Mouse (Mus musculus): Measurements from ENCODE around the gene Mtus2.

Gene Mtus2

DNA sequence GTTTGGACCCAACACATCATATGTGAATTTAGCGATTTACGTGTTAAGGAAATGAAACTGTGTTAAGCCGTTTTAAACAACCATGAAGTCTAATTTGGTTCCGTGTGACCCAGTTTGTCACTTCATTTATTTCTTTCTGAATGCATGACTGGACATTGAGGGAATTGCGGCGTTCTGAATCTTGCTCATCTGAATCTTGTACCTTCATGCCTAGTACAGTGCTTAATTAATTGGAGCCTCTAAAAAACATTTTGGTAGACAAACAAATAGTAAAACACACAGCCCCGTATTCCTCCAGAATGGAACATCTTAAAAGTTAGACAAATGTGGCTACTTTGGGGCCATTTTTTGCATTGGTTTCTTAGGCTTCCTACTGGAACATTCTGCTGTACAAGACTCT, 84.5 kb downstream of the Mtus2 start:
- DNase-seq (ENCODE audit: low spot score in 2 of 2), result no peak

DNA sequence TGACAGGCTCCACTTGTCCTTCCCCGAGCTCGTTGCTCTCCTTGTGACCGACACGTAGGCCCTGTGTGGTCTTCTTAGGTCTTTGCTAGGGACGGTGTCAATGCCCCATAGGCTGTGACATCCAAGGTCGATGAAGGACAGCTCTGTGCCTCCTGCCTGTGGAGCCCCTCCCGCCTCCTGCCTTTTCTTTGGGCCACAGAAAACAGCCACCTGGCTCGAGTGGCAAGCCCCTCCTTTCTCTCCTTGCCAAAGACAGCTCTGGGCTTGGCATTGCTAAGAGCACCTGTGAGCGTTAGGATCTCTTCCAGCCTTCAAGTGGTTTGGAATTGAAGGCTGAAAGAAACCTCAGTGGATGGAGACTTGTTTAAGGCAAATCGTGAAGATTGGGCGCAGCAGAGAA, 91.1 kb downstream of the Mtus2 start:
- no peak for DNase-seq (ENCODE audit: low spot score in 2 of 2)

DNA sequence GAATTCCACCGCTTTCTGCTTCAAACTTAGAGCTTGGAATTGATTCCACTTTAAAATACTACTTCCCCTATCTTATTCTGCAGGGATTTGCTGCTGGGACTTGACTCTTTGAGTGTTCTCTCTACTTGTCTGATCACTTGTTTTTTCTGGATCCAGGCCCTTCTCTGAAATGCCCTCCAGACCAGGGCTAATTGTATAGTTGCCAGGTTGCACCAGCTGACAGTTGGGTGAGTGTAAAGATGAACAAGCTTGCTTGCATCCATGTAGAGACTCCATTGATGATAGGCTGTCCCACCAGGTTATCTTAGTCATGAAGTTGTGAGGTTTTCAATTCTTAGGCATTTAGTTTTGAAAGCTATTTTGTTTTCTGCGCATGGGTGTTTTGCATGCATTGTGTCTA, 92.2 kb downstream of the Mtus2 start:
- no peak for DNase-seq (ENCODE audit: low spot score in 2 of 2)

DNA sequence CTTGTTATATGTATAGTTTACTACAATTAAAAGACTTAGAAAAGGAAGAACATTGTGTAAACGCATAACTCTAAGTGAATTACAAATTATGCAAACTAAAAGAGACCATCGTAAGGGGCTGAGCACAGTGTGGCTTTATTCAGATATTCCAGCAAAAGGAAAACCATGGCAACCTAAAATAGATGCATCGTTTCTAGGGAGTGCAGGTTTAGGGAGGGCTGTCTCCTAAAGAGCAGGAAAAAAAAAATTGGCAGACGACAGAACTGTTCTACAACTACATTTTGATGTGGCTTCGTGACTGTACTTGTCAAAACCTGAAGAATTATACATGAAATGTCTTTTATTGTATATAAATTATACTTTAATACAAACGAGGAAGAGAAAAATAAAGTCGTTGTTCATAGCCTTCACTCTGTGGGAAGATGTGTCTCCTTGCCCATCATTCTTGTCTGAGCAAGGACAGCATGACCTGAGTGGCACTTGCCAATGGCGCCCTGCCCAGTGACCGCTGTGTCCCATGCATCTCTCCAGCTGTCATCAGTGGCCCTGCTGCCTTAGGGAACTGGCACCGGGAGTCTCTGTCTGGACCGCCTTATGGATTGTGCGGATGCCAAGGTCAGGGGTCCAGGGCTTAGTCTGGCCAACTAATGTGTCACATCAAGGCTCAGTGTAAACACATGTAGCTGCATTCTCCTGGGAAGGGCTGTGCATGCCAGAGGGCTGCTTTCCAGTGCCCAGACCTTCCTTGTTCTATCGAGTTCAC, 95.9 kb downstream of the Mtus2 start:
- no peak for DNase-seq (ENCODE audit: low spot score in 2 of 2)

DNA sequence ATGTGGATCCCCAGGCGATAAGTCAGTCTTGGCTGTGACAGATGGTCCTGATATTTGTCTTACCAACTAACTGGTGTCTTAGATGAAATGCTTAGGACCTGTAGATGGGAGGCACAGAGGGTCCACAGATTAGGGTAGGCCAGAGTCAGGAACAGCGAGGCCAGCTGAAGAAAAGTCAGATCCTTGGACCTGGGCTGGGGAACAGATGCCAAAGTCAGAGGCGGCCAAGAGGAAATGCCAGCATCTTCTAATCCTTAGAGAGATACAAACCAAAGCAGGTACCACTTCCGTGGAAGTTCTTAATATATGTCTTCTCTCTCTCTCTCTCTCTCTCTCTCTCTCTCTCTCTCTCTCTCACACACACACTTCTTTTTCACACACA, 96.5 kb downstream of the Mtus2 start:
- no peak for DNase-seq (ENCODE audit: low spot score in 2 of 2)

DNA sequence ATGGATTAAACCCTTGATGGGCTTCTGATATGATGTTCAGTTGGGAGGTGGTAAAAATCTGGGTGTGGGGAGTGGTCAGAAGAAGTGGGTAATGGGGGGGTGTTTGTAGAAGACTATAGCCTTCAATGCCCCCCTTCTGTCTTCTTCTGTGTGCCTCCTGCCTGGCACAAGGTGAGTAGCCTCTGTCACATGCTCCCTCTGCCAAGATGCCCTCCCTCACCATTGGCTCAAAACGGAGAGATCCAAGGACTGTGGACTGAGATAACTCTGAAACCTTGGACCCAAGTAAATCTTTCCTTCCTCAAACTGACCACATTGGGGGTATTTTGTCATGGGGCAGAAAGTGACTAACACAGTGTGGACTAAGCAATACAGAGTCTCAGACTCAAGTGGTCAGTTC, 99.7 kb downstream of the Mtus2 start:
- DNase-seq (ENCODE audit: low spot score in 2 of 2), result no peak

DNA sequence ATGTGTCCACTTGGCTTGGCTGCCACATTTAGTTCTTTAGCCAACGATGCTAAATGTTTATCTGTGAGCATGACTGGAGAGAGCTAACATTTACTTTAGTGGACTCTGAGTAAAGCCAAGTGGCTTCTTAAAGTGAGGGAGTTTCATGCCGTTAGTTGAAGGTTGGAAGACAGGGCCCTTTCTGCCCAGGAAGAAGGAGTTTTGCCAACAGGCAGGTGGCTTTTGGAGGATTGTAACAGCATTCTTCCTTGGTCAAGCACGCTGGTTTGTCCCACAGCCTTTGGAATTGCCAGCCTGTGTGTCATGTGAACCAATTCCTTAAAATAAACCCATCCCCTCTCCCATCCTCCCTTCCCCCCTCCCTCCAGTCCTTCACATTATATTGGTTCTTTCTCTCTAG, 100.3 kb downstream of the Mtus2 start:
- no peak for DNase-seq (ENCODE audit: low spot score in 2 of 2)

DNA sequence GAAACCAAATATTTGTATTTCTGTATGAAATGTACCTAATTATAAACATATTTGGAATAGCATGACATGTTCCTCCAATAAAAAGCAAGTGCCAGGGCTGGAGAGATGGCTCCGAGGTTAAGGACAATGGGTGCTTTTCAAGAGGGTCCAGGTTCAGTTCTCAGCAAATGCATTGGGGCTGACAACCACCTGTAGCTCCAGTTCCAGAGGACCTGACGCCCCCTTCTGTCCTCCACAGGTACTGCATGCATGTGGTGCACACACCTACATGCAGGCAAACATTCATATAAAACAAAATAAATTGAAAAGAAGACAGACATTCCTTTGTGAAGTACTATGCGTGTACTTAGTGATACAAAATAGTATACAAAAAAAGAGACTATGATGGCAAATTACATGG, 102.2 kb downstream of the Mtus2 start:
- DNase-seq (ENCODE audit: low spot score in 2 of 2), result no peak

DNA sequence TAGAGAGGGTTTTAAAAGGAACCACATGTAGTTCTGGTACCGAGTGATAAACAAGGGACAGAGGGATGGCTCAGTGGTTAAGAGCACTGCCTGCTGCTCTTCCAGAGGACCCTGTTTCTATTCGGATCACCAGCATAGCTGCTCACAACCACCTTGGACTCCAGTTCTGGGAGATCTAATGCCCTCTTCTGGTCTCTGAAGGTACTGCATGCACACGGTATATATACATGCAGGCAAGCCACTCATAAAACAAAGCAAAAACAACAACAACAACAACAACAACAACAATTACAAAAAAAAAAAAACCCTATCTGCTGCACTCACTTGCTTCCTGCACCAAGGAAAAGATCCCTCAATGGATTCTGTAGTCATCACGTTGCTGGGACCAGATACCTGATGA, 104.7 kb downstream of the Mtus2 start:
- no peak for DNase-seq (ENCODE audit: low spot score in 2 of 2)

DNA sequence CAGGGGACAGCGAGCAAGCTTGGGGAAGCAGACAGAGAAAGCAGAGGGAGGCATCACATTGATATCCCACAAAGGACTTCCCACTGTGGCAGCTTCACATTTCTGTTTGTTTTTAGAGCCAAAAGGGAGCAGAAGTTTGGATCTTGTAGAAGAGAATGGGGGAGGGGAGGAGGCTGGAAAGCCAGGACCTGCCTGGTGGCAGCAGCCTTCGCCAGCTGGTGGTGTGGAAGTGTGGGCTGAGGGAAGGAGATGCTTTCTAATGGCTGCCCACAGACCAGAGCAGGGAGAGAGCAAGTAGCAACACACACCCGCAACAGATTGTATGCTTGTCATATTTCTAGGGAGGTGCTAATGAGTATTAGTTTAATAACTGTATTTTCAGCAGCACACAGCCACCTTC, 106.6 kb downstream of the Mtus2 start:
- DNase-seq (ENCODE audit: low spot score in 2 of 2), result no peak

DNA sequence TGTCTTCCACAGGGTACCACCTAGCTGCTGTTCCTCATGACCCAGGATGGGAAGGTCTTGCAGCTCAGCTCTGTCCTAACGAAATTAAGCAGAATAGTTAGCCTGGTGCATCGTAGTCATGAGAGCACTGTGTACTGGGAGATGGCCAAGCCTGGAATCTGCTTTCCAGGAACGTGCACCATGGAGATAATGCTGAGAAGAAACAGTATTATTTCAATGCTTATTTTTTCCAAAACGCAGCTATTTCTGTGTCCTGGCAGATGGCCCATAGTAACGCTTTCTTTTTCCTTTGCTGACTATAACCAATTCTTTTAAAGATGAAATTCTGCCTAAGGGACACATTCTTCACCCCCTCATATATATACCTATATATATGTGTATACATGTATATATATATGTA, 108.1 kb downstream of the Mtus2 start:
- DNase-seq (ENCODE audit: low spot score in 2 of 2), result no peak

DNA sequence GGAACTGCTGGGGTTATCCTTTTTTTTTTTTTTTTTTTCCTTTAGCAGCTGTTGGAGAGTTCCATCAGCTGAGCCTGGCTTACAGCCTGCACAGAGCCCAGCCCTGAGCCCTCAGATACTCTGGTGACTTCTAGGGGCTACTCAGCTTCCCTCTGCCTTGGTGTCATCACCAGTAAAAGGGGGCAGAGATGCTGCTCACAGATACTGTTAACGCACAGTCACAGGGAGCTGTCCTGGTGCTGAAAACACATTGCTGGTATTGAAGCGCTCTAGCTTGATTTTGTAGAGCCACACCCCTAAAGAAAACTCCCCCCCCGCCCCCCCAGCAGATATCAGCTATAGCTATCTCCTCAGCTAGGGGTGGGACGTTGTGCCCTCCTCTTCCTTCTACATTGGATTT, 112.8 kb downstream of the Mtus2 start:
- no peak for DNase-seq (ENCODE audit: low spot score in 2 of 2)

DNA sequence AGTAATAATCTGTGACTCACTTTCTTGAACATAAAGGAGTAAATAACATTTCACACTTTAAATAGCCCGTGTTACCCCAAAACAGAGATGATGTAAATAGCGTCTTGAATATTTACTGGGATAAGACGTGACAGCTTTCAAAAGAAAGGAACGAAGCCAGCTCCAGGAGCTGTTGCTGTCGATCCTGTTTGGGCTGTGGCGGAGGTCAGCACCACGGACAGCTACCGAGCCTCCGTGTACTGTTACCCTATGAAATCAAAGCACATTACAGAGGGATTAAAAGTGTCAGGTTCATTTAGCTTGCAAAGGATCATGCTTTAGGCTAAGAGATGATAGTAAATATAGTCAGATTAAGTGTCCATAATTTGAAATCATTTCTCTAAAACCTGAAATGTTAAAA, 114.7 kb downstream of the Mtus2 start:
- DNase-seq (ENCODE audit: low spot score in 2 of 2), result peak in 1 of 2 experiments; percentile 25

DNA sequence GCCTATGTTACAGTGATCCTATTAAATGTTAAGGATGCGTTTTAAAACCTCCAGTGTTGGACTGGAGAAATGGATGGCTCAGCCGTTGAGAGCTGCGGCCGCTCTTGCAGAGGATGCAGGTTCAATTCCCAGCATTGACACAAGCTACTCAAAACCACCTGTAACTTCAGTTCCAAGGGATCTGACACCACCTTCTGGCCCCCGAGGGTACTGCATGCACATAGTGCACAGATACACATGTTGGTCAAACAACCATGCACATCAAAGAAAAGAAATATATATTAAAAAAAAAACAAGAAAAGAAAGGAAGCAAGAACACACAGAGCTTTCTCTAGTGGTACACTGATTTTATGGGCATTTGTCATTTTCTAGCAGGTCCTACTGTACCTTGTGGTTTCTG, 116.3 kb downstream of the Mtus2 start:
- DNase-seq (ENCODE audit: low spot score in 2 of 2), result no peak

DNA sequence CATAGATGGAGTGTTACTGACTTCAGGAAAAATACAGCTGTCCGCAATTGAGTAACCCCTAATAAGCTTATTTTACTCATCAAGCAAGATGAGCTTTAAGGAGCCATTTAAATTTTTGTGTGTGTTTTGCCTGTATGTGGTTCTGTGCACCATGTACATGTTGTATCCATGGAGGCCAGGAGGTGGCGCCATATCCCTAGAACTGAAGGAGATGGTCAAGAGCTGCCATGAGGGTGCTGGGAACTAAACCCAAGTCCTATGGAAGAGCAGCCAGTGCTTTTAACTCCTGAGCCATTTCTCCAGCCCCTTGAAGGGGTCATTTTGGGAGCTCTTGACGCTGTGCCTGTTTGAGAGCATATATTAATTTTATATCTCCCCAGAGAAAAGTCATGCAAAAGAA, 122.6 kb downstream of the Mtus2 start:
- no peak for DNase-seq (ENCODE audit: low spot score in 2 of 2)

DNA sequence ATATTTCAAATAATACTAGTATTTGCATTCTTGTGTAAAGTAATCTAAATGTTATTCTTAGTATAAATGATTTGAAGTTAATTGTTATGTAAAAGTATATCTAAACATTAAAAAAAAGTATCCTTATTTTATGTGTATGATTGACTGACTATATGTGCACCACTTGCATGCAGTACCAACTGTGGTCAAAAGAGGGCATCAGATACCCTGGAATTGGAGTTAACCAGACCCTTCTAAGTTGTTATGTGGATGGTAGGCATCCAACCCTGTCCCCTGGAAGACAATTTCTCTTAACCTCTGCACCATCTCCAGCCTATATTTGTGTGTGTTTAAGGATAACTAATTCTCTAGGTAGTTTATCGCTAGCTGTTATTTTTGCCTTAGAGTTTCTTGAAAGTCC, 126.4 kb downstream of the Mtus2 start:
- no peak for DNase-seq (ENCODE audit: low spot score in 2 of 2)

DNA sequence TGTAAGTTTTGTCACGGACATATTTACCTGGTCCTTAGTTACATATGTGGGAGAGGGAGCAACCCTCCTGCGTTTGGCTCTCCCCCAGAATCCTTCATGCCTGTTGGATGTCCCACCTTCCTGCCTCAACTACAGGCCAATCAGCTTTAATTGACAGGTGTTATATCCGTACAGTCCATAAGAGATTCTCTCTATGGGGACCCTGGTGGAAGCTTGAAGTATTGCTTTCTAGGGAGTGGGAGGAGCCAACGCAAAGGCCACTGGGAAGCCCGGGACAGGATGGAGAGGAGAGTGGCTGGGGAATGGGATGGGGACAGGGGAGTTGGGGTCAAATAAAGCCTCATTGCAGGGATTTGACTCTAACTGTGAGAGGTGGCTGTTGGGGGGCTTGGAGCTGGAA, 127.6 kb downstream of the Mtus2 start:
- DNase-seq (ENCODE audit: low spot score in 2 of 2), result no peak

DNA sequence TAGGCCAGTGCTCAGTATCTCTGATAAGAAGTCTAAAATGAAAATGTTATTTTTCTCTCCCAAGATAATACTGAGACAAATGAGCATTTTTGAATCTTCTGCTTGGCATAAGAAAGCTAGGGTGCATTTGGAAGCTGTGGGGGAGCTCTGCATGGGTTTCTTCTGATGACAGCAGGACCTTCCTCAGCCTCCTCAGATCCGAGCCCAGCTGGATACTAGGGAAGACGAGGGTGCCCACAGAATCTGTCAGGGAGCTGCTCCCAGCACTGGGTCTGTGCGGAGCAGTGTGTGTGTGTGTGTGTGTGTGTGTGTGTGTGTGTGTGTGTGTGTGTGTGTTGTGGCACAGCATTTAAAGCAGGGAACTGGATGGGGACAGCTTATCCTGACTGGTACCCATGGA, 130.7 kb downstream of the Mtus2 start:
- no peak for DNase-seq (ENCODE audit: low spot score in 2 of 2)

DNA sequence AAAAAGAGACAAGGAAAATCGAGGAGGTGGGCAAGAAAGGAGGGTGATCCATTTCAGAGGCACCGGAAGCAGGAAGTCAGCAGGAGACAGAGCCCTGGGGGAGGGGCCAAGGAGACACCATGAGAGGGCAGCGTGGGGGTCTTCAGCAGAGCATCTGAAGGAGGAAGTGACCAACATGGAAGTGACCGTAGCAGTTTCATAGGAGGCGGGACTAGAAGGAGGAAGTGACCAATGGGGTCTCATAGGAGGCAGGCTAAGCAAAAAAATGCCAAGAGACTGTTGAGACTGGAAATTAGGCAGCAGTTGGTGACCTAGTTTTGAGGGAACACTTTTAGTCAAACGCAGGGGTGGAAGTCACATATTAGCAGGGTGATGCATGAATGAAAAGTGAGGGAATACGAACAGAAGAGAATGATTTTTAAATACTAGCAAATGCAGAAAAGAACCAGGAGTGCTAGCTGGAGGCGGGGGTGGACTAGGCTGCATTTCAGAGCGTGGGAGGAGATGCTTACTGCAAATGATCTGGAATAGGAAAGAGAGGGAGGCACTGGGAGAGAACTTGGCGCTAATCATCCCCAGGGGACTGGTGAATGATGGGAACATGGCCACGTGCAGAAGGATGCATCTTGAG, 133.2 kb downstream of the Mtus2 start:
- DNase-seq (ENCODE audit: low spot score in 2 of 2), result no peak

DNA sequence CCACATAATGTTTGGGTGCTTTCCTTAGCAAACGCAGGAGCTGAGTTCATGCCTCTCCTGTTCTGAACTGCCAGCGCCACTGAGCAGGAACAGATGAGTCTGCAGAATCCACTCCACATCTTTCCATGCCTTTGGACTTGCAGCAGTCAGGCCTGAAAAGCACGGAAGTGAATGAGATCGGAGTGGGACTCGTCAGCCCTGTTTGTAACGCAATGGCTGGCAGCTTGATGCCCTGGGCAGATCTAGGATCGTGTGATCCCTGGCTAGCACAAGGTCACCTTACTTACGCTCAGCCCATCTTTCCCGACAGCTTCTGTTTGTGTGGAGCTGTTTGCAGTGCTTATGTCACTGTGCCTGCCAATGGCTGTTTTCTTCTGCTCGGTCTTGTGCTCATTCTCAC, 137.5 kb downstream of the Mtus2 start:
- no peak for DNase-seq (ENCODE audit: low spot score in 2 of 2)

DNA sequence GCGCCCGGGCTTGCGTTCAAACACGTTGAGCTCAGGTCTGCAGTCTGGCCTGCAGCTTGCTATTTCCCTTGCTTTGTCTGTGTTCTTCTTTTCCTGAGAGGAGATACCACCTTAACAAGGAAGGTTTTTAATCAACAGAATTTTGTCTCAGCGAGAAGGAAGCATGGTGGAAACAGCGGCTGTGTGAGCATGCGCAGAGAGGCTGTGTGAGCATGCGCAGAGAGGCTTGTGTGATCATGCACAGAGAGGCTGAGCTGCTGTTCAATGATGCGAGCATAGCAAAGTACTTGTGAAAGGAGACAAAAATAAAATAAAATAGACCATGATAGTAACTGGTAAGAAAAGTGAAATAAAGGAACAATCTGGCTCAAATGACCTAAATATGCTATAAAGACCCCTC, 142.2 kb downstream of the Mtus2 start:
- no peak for DNase-seq (ENCODE audit: low spot score in 2 of 2)

DNA sequence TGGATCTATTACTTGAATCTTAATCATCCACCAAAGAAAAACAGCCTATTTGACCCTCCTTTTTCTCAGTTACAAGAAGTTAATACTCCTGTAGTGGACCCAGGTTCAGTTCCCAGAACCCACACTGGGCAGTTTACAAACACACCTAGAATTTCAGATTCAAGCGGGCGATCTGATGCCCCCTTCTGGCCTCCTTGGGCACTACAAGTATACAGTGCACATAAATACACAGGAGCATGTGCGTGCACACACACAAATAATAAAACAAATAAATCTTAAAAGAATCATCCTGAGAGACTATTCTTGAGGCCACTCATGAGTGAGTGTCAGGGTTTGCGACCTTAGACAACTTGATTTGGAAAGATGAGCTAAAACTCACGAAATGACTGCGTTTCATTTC, 150.2 kb downstream of the Mtus2 start:
- no peak for DNase-seq (ENCODE audit: low spot score in 2 of 2)

DNA sequence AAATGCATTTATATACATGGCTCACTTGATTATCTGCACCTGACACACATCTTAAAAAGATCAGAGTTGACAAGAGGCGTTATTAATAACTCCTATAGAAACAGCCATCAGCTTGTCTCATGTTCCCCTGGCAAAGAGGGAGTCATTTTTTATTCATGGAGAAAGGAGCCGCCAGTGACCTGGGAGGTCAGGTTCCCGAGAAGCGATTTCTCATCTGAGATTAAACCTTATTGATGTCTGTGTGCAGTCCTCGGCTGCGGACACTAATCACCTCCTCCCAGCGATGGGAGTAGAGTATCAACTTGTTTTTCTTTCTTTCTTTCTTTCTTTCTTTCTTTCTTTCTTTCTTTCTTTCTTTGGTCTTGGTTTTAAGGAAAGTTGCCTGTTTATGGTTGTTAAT, 150.8 kb downstream of the Mtus2 start:
- DNase-seq (ENCODE audit: low spot score in 2 of 2), result no peak

DNA sequence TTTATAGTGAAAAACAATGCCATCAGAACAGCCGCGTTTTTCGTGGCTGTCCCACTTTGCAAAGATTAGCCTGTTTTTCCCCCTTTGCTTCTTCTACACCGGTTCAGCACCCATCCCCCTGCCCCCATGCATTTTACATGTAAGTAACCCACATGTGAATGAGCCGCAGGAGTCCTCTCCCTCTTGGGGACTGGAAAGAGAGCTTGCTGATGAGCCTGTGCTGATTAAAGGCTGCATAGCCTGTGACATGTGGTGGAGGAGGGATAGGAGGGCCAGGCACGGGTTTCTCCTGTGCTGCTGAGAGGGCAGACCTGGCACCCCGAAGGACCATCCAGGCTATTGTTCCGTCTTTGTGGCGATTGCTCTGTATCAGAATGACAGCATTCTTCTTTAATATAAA, 151.2 kb downstream of the Mtus2 start:
- DNase-seq (ENCODE audit: low spot score in 2 of 2), result no peak

Data from spleen, postnatal 10 days (tissue).